Mouse (Mus musculus) liver, embryonic 14.5 days (tissue): ENCODE results near the gene Agbl5. TPM values are rescaled to one million over a fixed set of nuclear protein-coding genes. Genes with fewer than 3 reads are reported as not detected.

Experiments used
- ATAC-seq: fragments of 200-750 bp; cut with Nextera tagmentation; 2 replicates; pipeline ENCODE4 v1.8.0; 2017; ENCODE audit warnings: moderate number of reproducible peaks, mild to moderate bottlenecking, moderate library complexity; ENCODE audit not compliant: insufficient read depth
- DNase-seq, 3 experiments: peaks; one replicate each; pipeline ENCODE4 v3.0.0-alpha.2; 2012 to 2013; ENCODE audit warnings: low read depth in 3 of 3, low spot score in 3 of 3
- H3K27ac ChIP-seq: fragments of 300-500 bp; sonication (generic); 2 replicates; pipeline ENCODE4 v1.5.1; 2014; ENCODE audit warnings: moderate library complexity, mild to moderate bottlenecking, control low read depth, inconsistent platforms
- H3K27me3 ChIP-seq: fragments of 300-500 bp; sonication (generic); 2 replicates; pipeline ENCODE4 v1.6.1; 2014; ENCODE audit warnings: mild to moderate bottlenecking, low read length, moderate library complexity; ENCODE audit not compliant: control insufficient read depth, insufficient read depth
- H3K36me3 ChIP-seq: fragments of 300-500 bp; sonication (generic); replicated peaks from 2 replicates; pipeline ENCODE4 v1.6.1; 2014; ENCODE audit warnings: low read depth; ENCODE audit not compliant: control insufficient read depth, insufficient read depth
- H3K4me1 ChIP-seq, 2 experiments: fragments of 200-500 bp in 1 of 2; fragments of 300-500 bp in 1 of 2; sonication (generic) in 1 of 2; replicated peaks; 2 replicates each; pipeline ENCODE4 v1.6.1; 2012 to 2014; ENCODE audit warnings: antibody characterized with exemption in 1 of 2, inconsistent platforms in 1 of 2, low read length in 1 of 2; ENCODE audit not compliant: control insufficient read depth in 2 of 2, insufficient read depth in 2 of 2
- H3K4me2 ChIP-seq: fragments of 300-500 bp; sonication (generic); 2 replicates; pipeline ENCODE4 v1.6.1; 2014; ENCODE audit warnings: low read depth, mild to moderate bottlenecking, control low read depth, moderate library complexity
- H3K4me3 ChIP-seq, 2 experiments: fragments of 200-500 bp in 1 of 2; fragments of 300-500 bp in 1 of 2; sonication (generic) in 1 of 2; 2 replicates each; pipeline ENCODE4 v1.5.1; 2012 to 2014; ENCODE audit warnings: low read depth in 2 of 2, low read length in 2 of 2, mild to moderate bottlenecking in 2 of 2, control low read depth in 1 of 2, inconsistent platforms in 1 of 2, moderate library complexity in 1 of 2; ENCODE audit not compliant: insufficient read depth in 1 of 2
- H3K9ac ChIP-seq: fragments of 300-500 bp; sonication (generic); replicated peaks from 2 replicates; pipeline ENCODE4 v1.6.1; 2014; ENCODE audit warnings: mild to moderate bottlenecking, control low read depth, moderate library complexity
- H3K9me3 ChIP-seq: fragments of 300-500 bp; sonication (generic); 2 replicates; pipeline ENCODE4 v1.6.1; 2016; ENCODE audit warnings: low read length, mixed read lengths; ENCODE audit not compliant: control insufficient read depth
- CTCF ChIP-seq: IDR thresholded peaks from 2 replicates; pipeline ENCODE4 v1.5.1; 2016; ENCODE audit warnings: antibody characterized with exemption, low read depth, control low read depth
- EP300 ChIP-seq: IDR thresholded peaks from 2 replicates; pipeline ENCODE4 v1.6.1; 2016; ENCODE audit warnings: antibody characterized with exemption, low read depth
- WGBS: fragments of 180-500 bp; shearing (Covaris S2); extraction: QIAGEN DNeasy Blood & Tissue Kit; methylation state at CpG from one replicate; pipeline ENCODE4 v1.1.7; 2014; ENCODE audit not compliant: insufficient replicate concordance; 5-methylcytosine and 5-hydroxymethylcytosine counted together
- polyA plus RNA-seq, 2 experiments: library from polyadenylated mRNA; depleted of rRNA in 1 of 2; stranded (reverse) in 1 of 2; unstranded in 1 of 2; fragments of >200 nt; fragmentation: Nextera tagmentation in 1 of 2; extraction: Ambion mirVana in 1 of 2; gene quantifications; 2 replicates each; pipeline versions ENCODE4 v1.2.1 to v1.2.3; 2012 to 2014

Agbl5 gene
- polyA plus RNA-seq, 2 experiments: 4.8 to 5.0 TPM

DNA sequence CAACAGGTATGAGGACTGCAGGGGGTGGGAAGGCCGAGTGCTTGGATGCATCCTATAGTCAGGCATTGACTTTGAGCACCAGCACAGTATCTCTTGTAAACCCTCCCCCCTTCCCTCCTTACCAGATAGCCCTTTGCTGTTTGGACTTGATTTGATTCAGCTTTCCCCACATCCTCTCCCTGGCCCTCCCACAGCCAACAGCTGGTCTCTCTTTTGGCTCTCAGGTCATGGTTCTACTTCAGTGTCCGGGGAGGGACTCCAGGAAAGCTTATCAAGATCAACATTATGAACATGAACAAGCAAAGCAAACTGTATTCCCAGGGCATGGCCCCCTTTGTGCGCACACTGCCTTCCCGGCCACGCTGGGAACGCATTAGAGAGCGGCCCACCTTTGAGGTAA is 1.9 kb downstream of the Agbl5 start:
- no peak overlapping the region for H3K9ac ChIP-seq
- no peak for ATAC-seq
- no peaks in the 10 kb centered on the region for H3K9me3 ChIP-seq
- no peaks in the 10 kb centered on the region for H3K27me3 ChIP-seq
- peak overlapping the region; percentile 67 for H3K4me2 ChIP-seq
- H3K27ac ChIP-seq: no peak overlapping the region
- peaks cover 6 to 17% of the 10 kb centered on the region in 2 experiments; a peak in 3 of 4 replicates for H3K4me1 ChIP-seq
- DNase-seq: no peak
- peak overlapping the region in 1 of 2 experiments; percentile 84; a peak in 2 of 4 replicates for H3K4me3 ChIP-seq
- 74% methylated on average over 7 of the region's 7 CpGs for WGBS
- H3K36me3 ChIP-seq: peaks cover 2% of the 10 kb centered on the region
- TF ChIP-seq CTCF (no peak), EP300 (no peak)

DNA sequence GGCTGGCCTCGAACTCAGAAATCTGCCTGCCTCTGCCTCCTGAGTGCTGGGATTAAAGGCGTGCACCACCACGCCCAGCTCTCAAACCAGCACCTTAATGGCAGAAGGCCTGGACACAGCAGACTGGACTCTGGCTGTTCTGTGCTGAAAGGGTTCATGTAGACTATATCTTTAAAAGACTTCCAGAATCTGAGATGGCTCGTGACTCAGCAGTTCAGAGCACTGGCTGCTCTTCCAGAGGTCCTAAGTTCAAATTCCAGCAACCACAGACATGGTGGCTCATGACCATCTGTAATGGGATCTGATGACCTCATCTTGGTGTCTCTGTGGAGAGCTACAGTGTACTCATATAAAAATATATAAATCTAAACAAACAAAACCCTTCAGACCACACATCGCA is 13.4 kb downstream of the Agbl5 start:
- H3K36me3 ChIP-seq: peaks cover 29% of the 10 kb centered on the region
- WGBS: 79% methylated on average over 5 of the region's 5 CpGs
- H3K9me3 ChIP-seq: no peaks in the 10 kb centered on the region
- H3K4me3 ChIP-seq: no peak overlapping the region
- TF ChIP-seq CTCF (no peak), EP300 (no peak)
- DNase-seq: no peak
- no peak overlapping the region for H3K4me2 ChIP-seq
- no peak for ATAC-seq
- no peaks in the 10 kb centered on the region for H3K27me3 ChIP-seq
- H3K9ac ChIP-seq: no peak overlapping the region
- H3K27ac ChIP-seq: no peak overlapping the region
- peaks cover 2 to 3% of the 10 kb centered on the region in 2 experiments for H3K4me1 ChIP-seq

DNA sequence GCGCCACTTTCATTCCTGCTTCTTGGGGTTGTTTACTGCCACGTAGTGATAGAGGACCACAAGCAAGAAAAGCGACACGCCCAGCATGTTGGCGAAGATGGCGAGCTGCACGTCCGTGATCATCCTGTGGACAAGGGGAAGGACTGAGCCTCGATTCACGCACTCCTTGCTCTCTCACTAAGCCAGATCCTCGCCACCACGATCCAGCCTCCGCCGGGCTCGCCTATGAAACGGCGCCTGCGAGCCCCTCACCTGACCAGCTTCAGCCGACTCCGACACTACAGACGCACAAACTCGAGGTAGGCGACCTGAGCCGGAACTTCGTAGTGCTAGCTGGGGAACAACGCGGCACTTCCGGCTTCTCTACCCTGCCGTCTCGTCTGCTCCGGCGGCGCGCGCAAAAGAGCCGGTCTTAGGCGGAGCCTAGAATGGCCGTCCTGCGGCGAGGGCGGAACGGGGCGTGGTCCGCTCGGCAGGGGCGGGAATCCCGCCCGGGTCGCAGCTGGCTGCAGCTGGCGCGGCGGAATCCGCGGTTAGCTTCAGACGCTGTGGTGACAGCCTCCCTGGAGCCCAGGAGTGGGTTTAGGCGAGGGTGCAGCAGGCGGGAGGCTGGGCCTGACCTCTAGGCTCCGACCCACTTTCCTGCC is 19.0 kb downstream of the Agbl5 start, which contains the start of gene Ost4:
TSS of gene Ost4 (minus strand) at position 376 of the 647 bp plus-strand sequence.
- Histone ChIP-seq H3K27ac (peak within 1 kb of the TSS; percentile 83), H3K9ac (peak within 1 kb of the TSS; percentile 79), H3K9me3 (no peaks in the 10 kb centered on the region), H3K36me3 (peaks cover 29% of the 10 kb centered on the region), H3K4me1 (peaks cover 7 to 37% of the 10 kb centered on the region in 2 experiments), H3K27me3 (no peaks in the 10 kb centered on the region), H3K4me3 (peak within 1 kb of the TSS; percentile 72 to 78), H3K4me2 (peak within 1 kb of the TSS; percentile 97)
- WGBS: under 1% methylated on average over 58 of the region's 58 CpGs
- DNase-seq (peak; percentile 93 to 94 (median 93)), ATAC-seq (peak; percentile 97)
- TF ChIP-seq EP300 (peak; percentile 21; the same call in 1 of the 2 replicates), CTCF (0 out of 2 replicates have a peak, but pooled peaks have one; percentile 8)

DNA sequence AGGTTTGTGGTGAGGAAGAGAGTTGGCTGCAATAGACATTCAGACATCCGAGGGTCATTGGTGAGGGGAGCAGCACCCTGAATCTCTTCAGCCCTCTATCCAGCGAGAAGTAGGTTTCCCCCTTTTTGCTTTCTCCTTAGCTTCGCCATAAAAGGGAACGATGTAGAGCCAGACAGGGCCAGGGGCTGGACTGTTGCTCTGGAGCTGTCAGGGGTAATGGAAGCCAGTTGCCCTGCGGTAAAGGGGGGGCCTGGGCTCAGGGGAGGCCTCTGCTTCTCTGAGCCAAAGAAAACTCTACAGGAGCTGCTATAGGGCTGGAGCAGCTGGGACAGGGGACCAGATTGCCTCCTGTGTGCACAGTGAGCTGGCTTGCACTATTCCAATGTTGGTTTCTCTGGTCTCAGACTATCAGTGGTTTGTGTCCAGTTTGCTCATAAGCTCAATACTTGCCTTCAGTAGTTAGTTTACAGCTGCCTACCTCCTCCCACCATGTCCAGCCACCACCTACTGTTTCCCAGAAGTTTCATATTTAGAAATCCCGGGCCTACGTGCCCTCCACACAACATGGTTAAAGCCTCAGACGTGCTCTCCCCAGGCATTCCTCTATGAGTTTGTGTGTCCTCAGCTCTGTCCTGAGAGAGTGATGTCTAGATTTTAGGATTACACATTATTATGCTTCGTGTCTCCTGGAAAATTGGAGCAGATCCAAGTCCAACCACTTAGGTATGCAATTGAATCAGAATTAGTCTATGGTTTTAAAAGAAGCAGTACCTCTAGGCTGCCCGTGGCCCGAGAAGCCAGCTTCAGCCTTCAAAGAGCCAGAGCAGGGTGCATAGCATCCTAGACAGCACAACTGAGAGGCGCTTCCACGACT is 20.2 kb downstream of the Agbl5 start:
- DNase-seq (no peak), ATAC-seq (no peak)
- Histone ChIP-seq H3K4me3 (peak overlapping the region; percentile 68 to 72), H3K36me3 (peaks cover 25% of the 10 kb centered on the region), H3K4me1 (peaks cover 7 to 45% of the 10 kb centered on the region in 2 experiments), H3K27ac (peak overlapping the region; percentile 55; the same call in 1 of the 2 replicates), H3K4me2 (peak overlapping the region; percentile 97), H3K27me3 (no peaks in the 10 kb centered on the region), H3K9me3 (no peaks in the 10 kb centered on the region), H3K9ac (peak overlapping the region; percentile 79)
- WGBS: 51% methylated on average over 13 of the region's 13 CpGs
- TF ChIP-seq EP300 (no peak), CTCF (no peak)

DNA sequence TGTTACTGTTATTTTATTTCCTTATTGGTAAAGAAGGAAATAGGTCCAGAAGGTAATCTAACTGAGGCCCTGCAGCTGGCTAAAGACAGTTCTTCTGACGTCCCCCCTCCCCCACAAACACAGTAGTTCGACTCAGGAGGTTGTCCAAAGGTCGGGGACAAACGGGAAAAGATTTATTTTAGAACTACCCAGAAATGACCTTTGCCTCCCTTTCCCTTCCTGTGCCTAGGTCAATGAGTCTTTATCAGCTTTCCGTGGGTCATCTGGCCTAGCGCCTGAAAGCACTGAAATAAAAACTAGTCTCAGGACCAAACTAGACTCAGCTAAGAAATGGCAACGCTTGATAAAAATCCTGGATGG is 20.8 kb downstream of the Agbl5 start:
- no peak for TF ChIP-seq EP300
- TF ChIP-seq CTCF: no peak
- Histone ChIP-seq H3K9me3 (no peaks in the 10 kb centered on the region), H3K27me3 (no peaks in the 10 kb centered on the region), H3K4me3 (no peak overlapping the region), H3K27ac (no peak overlapping the region), H3K4me2 (peak overlapping the region; percentile 97), H3K36me3 (peaks cover 18% of the 10 kb centered on the region), H3K9ac (no peak overlapping the region), H3K4me1 (peaks cover 10 to 49% of the 10 kb centered on the region in 2 experiments)
- DNase-seq (no peak), ATAC-seq (no peak)
- 30% methylated on average over 7 of the region's 7 CpGs for WGBS
